Comparison of ENCODE assay signal across 18 mouse cellular contexts in the genomic region with DNA sequence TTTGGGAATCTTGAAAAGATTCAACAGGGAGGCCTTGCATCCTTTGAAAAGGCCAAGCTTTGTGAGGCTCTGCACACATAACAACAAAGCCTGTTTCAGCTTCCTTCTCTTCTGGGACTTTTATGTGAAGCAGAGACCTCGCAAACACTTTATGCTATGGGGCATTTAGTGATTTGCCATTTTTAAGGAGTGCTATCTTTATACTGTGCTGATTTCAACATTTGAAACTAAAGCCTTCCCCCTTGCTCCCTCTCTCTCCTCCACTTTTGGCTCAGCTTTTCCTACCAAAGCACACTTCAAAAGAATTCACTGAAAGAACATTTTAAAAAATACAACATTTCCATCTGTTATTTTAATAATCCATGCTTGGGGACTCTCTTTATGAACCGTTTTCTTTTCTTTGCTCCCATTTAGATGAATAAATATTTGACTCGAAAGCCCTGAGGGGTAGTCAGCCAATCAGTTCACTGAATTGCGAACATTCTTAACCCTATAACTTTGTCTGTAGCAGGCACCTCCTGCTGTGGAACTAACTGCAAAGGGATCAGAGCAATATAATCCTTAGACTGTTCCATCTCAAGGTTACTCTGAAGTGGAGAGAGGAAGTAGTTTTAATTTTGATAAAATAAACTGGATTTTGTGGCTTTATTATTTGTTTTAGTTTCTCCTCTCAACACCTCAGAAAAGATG.
DNase-seq lines count a peak whose midpoint lies in the region; ATAC-seq and TF ChIP-seq lines count a peak whose summit lies in the region.
"Had no signal": no experiment of that assay in that cellular context is flagged by ENCODE, and none has a peak within 500 bp of the region (broad histone marks: within the 10 kb centered on the region; RNA-seq: fewer than 3 reads in every experiment).

No protein-coding gene starts in this region.

- 33% methylated on average over 4 of the region's 4 CpGs for WGBS in embryonic facial prominence, embryonic 11.5 days
- 40% methylated on average over 4 of the region's 4 CpGs for WGBS in embryonic facial prominence, embryonic 10.5 days
- 23% methylated on average over 4 of the region's 4 CpGs for WGBS in limb, embryonic 12.5 days
- 25% methylated on average over 4 of the region's 4 CpGs for WGBS in midbrain, embryonic 15.5 days

- no peak overlapping the region for H3K4me3 ChIP-seq in embryonic facial prominence, embryonic 11.5 days (ENCODE audit: low read depth, low read length)
- H3K4me3 ChIP-seq in embryonic facial prominence, embryonic 10.5 days: no peak overlapping the region
- no peak overlapping the region for H3K4me3 ChIP-seq in limb, embryonic 12.5 days (replicated peaks)
- no peak overlapping the region for H3K4me3 ChIP-seq in midbrain, embryonic 15.5 days
- H3K4me3 ChIP-seq: heart, embryonic 12.5 days; kidney, embryonic 15.5 days; liver, embryonic 13.5 days; lung, embryonic 15.5 days had no signal

- no peak for TF ChIP-seq CTCF in brain, embryonic 14.5 days (IDR thresholded peaks at IDR 0.05; ENCODE audit: borderline replicate concordance, extremely low read depth, insufficient read depth, insufficient read length)

- no peaks in the 10 kb centered on the region for H3K36me3 ChIP-seq in embryonic facial prominence, embryonic 11.5 days (replicated peaks; ENCODE audit: control insufficient read depth, insufficient read depth, low read depth, low read length)
- H3K36me3 ChIP-seq in embryonic facial prominence, embryonic 10.5 days (replicated peaks): no peaks in the 10 kb centered on the region
- H3K36me3 ChIP-seq in limb, embryonic 12.5 days: no peaks in the 10 kb centered on the region
- no peaks in the 10 kb centered on the region for H3K36me3 ChIP-seq in midbrain, embryonic 15.5 days (replicated peaks)
- H3K36me3 ChIP-seq: heart, embryonic 12.5 days; kidney, embryonic 15.5 days; liver, embryonic 13.5 days; lung, embryonic 15.5 days had no signal

- no peaks in the 10 kb centered on the region for H3K9me3 ChIP-seq in embryonic facial prominence, embryonic 11.5 days (replicated peaks; ENCODE audit: control insufficient read depth, low read length)
- H3K9me3 ChIP-seq in embryonic facial prominence, embryonic 10.5 days: 0 out of 2 replicates have a peak, but pooled peaks cover 2% of the 10 kb centered on the region
- H3K9me3 ChIP-seq in limb, embryonic 12.5 days: peaks cover 6% of the 10 kb centered on the region; the same call in 1 of the 2 replicates
- no peaks in the 10 kb centered on the region for H3K9me3 ChIP-seq in midbrain, embryonic 15.5 days
- H3K9me3 ChIP-seq: kidney, embryonic 15.5 days; liver, embryonic 13.5 days; lung, embryonic 15.5 days had no signal

- no peaks in the 10 kb centered on the region for H3K27me3 ChIP-seq in embryonic facial prominence, embryonic 11.5 days (ENCODE audit: control insufficient read depth, insufficient read depth, low read length)
- H3K27me3 ChIP-seq in embryonic facial prominence, embryonic 10.5 days (replicated peaks; ENCODE audit: low read depth, poor library complexity, severe bottlenecking): no peaks in the 10 kb centered on the region
- no peaks in the 10 kb centered on the region for H3K27me3 ChIP-seq in limb, embryonic 12.5 days
- H3K27me3 ChIP-seq in midbrain, embryonic 15.5 days (replicated peaks): no peaks in the 10 kb centered on the region
- H3K27me3 ChIP-seq: heart, embryonic 12.5 days; kidney, embryonic 15.5 days; liver, embryonic 13.5 days; lung, embryonic 15.5 days had no signal

- no peak for TF ChIP-seq POLR2A in brain, embryonic 14.5 days (IDR thresholded peaks at IDR 0.05; ENCODE audit: borderline replicate concordance, extremely low read depth, insufficient read depth, insufficient read length, poor library complexity, severe bottlenecking)

- no peak overlapping the region for H3K9ac ChIP-seq in embryonic facial prominence, embryonic 11.5 days (replicated peaks; ENCODE audit: low read length)
- no peak overlapping the region for H3K9ac ChIP-seq in limb, embryonic 12.5 days (replicated peaks)
- H3K9ac ChIP-seq in midbrain, embryonic 15.5 days: no peak overlapping the region
- H3K9ac ChIP-seq: heart, embryonic 12.5 days; kidney, embryonic 15.5 days; liver, embryonic 13.5 days; lung, embryonic 15.5 days had no signal

- no peak overlapping the region for H3K4me2 ChIP-seq in embryonic facial prominence, embryonic 11.5 days (ENCODE audit: low read depth, low read length)
- no peak overlapping the region for H3K4me2 ChIP-seq in limb, embryonic 12.5 days
- H3K4me2 ChIP-seq in midbrain, embryonic 15.5 days: no peak overlapping the region
- H3K4me2 ChIP-seq: heart, embryonic 12.5 days; kidney, embryonic 15.5 days; liver, embryonic 13.5 days; lung, embryonic 15.5 days had no signal

- DNase-seq in embryonic facial prominence, embryonic 11.5 days (ENCODE audit: low spot score): peak; percentile 27
- no peak for DNase-seq in embryonic facial prominence, embryonic 10.5 days (ENCODE audit: low spot score)
- DNase-seq in brain, embryonic 14.5 days (ENCODE audit: low read depth): peak; percentile 37
- no peak for DNase-seq in cerebellum, adult 11-12 months
- DNase-seq in heart, postnatal 10 days: no peak
- DNase-seq in thymus, postnatal 25 days: no peak
- DNase-seq: cerebellum, postnatal 36 days; layer of hippocampus, postnatal 36 days; liver, embryonic 13.5 days; right cerebral cortex, postnatal 25 days; thymus, postnatal 14 days had no signal

- no peak overlapping the region for H3K27ac ChIP-seq in embryonic facial prominence, embryonic 11.5 days (replicated peaks; ENCODE audit: low read depth, low read length)
- H3K27ac ChIP-seq in embryonic facial prominence, embryonic 10.5 days (replicated peaks): no peak overlapping the region
- H3K27ac ChIP-seq in limb, embryonic 12.5 days: peak overlapping the region; percentile 51; the same call in 1 of the 2 replicates
- H3K27ac ChIP-seq in midbrain, embryonic 15.5 days: no peak overlapping the region
- H3K27ac ChIP-seq: kidney, embryonic 15.5 days; liver, embryonic 13.5 days; lung, embryonic 15.5 days; stomach, postnatal 0 days had no signal

- H3K4me1 ChIP-seq in embryonic facial prominence, embryonic 11.5 days (ENCODE audit: control insufficient read depth, insufficient read depth, low read length): no peaks in the 10 kb centered on the region
- no peaks in the 10 kb centered on the region for H3K4me1 ChIP-seq in embryonic facial prominence, embryonic 10.5 days
- peaks cover 13% of the 10 kb centered on the region for H3K4me1 ChIP-seq in limb, embryonic 12.5 days (replicated peaks)
- H3K4me1 ChIP-seq in midbrain, embryonic 15.5 days: no peaks in the 10 kb centered on the region; the same call in 1 of the 2 replicates
- H3K4me1 ChIP-seq: heart, embryonic 12.5 days; kidney, embryonic 15.5 days; liver, embryonic 13.5 days; lung, embryonic 15.5 days had no signal

- intact Hi-C loops in heart, postnatal 10 days (cut with DNase I): no loop called here

- ATAC-seq in embryonic facial prominence, embryonic 11.5 days (replicated peaks; ENCODE audit: insufficient number of reproducible peaks, low FRiP score, low TSS enrichment, low read depth): no peak
- no peak for ATAC-seq in limb, embryonic 12.5 days (ENCODE audit: insufficient number of reproducible peaks, insufficient read depth, low FRiP score, low TSS enrichment, low read depth)
- peak; percentile 65 for ATAC-seq in midbrain, embryonic 15.5 days (replicated peaks)
- ATAC-seq: forebrain, embryonic 14.5 days had no signal

Comparison
In these comparisons a context has a peak if more than half of its experiments do, and no peak if none do; other contexts are left out.
1. DNase-seq: peak in embryonic facial prominence, embryonic 11.5 days (single experiment) and brain, embryonic 14.5 days (single experiment); none in embryonic facial prominence, embryonic 10.5 days (single experiment), cerebellum, adult 11-12 months (single experiment), heart, postnatal 10 days (0 of 2) and thymus, postnatal 25 days (single experiment).